Mouse (Mus musculus): ENCODE results near the gene Dapl1.

Dapl1 gene

GRCm38 (mm10) chr2:59474336-59474735 is 10.1 kb upstream of the Dapl1 start:
- no peak for DNase-seq

GRCm38 (mm10) chr2:59485080-59485479 is 627 bp downstream of the Dapl1 start:
- no peak for DNase-seq

GRCm38 (mm10) chr2:59485657-59486056 is 1.2 kb downstream of the Dapl1 start:
- DNase-seq, result no peak

GRCm38 (mm10) chr2:59486196-59486845 is 1.9 kb downstream of the Dapl1 start:
- no peak for DNase-seq

- no peak for DNase-seq
Observed at GRCm38 (mm10) chr2:59488235-59488634, 3.8 kb downstream of the Dapl1 start.

- DNase-seq, result no peak
Observed at GRCm38 (mm10) chr2:59490353-59490752, 5.9 kb downstream of the Dapl1 start.

- no peak for DNase-seq
Observed at GRCm38 (mm10) chr2:59493445-59494085, 9.1 kb downstream of the Dapl1 start.

GRCm38 (mm10) chr2:59499146-59499545 is 14.7 kb downstream of the Dapl1 start:
- DNase-seq, result no peak

GRCm38 (mm10) chr2:59499717-59500116 is 15.3 kb downstream of the Dapl1 start:
- DNase-seq, result no peak

GRCm38 (mm10) chr2:59509061-59509460 is 24.6 kb downstream of the Dapl1 start:
- DNase-seq, result no peak

- peak in 1 of 2 experiments; percentile 39 for DNase-seq
Observed at GRCm38 (mm10) chr2:59510416-59510815, 26.0 kb downstream of the Dapl1 start.

- no peak for DNase-seq
Observed at GRCm38 (mm10) chr2:59510882-59511281, 26.4 kb downstream of the Dapl1 start.

- DNase-seq, result no peak
Observed at GRCm38 (mm10) chr2:59520663-59521062, 36.2 kb downstream of the Dapl1 start.

- DNase-seq, result peak; percentile 69 to 85
Observed at GRCm38 (mm10) chr2:59522079-59522684, 37.7 kb downstream of the Dapl1 start.

GRCm38 (mm10) chr2:59523526-59523925 is 39.1 kb downstream of the Dapl1 start:
- DNase-seq, result no peak

GRCm38 (mm10) chr2:59526893-59527292 is 42.4 kb downstream of the Dapl1 start:
- peak; percentile 26 to 35 for DNase-seq

GRCm38 (mm10) chr2:59529574-59530080 is 45.2 kb downstream of the Dapl1 start:
- DNase-seq, result no peak

- no peak for DNase-seq
Observed at GRCm38 (mm10) chr2:59530811-59531210, 46.4 kb downstream of the Dapl1 start.

GRCm38 (mm10) chr2:59532999-59533398 is 48.5 kb downstream of the Dapl1 start:
- DNase-seq, result no peak

- DNase-seq, result no peak
Observed at GRCm38 (mm10) chr2:59533504-59533903, 49.1 kb downstream of the Dapl1 start.

GRCm38 (mm10) chr2:59533971-59534748 is 49.7 kb downstream of the Dapl1 start:
- no peak for DNase-seq

GRCm38 (mm10) chr2:59536958-59537357 is 52.5 kb downstream of the Dapl1 start:
- no peak for DNase-seq

GRCm38 (mm10) chr2:59538031-59538430 is 53.6 kb downstream of the Dapl1 start:
- no peak for DNase-seq
